Mouse (Mus musculus) ovary, adult 18-20 months (tissue): ENCODE data around the gene Diexf.

ENCODE experiments used
- DNase-seq: peaks from one replicate; pipeline ENCODE4 v3.0.0; 2022; ENCODE audit warnings: low spot score, mixed read lengths

The Diexf gene

DNA sequence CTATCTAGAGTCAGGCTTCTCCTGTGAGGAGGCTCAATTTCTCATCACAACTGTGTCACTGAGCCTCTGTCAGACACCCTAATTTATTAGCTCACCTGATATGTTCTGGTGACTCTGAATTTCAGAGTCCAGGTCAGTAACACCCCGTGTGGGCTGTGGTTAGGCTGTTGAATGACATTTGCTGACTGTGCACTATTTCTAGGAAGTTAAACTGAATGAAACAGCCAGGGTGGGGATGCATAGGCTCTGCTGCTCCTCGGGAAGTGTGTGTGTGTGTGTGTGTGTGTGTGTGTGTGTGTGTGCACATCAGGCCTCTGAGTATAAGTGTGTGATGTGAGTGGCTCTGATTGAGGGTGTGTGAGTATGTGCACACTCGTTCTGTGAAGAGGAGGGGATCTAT lies 8.6 kb upstream of the Diexf start:
- no peak for DNase-seq

DNA sequence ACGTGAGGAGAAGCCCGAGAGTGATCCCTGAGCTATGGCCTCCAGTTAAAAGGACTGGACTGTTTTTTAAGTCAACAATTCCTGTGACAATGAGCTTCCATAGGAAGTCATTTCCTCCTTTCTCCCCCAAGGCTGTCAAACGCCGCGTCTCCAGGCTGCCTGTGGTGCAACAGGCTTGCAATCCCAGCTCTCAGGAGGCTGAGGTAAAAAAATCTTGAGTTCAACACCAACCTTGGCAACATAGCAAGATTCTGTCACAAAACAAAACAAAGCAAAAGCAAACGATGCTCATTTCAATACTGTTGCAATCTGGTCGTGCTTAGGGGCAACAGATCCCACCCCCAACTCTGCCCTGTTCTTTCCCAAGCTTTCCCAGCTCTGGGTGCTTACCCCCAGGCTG lies 8.0 kb upstream of the Diexf start:
- DNase-seq = no peak

DNA sequence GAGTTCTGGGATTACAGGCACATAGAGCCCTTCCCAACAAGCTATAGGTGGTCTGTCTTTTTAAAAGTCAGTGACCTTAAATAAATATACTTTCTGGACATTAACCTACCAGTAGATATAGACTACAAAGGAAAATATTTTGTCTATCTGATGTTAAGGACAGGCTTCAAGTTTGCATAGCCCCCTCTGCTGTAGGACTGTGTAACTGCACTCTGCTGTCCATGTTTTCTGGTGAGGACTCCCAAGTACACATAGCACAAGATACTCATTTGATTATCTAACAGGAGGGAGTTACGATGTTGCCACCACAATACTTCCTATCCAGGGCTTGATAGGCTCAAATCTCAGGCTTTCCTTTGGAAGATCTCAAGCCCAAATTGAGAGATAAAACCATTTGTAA lies 3.7 kb upstream of the Diexf start:
- DNase-seq = no peak

DNA sequence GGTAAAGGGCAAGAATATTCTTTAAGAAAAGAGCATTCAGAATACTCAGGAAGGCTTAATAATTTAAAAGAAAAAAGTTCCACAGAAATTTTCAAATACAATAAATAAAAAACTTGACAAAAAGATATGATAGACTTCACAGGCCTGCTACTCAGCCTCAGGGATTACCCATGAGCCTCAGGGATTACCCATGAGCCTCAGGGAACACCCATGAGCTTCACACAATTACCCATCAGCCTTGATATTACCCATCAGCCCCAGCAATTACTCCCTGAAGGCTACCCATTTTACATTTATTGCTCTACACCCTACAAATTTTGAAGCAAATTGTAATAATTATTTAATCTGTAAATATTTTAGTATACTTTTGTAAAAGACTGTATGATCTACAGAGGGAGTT lies 2.3 kb upstream of the Diexf start:
- DNase-seq = no peak

DNA sequence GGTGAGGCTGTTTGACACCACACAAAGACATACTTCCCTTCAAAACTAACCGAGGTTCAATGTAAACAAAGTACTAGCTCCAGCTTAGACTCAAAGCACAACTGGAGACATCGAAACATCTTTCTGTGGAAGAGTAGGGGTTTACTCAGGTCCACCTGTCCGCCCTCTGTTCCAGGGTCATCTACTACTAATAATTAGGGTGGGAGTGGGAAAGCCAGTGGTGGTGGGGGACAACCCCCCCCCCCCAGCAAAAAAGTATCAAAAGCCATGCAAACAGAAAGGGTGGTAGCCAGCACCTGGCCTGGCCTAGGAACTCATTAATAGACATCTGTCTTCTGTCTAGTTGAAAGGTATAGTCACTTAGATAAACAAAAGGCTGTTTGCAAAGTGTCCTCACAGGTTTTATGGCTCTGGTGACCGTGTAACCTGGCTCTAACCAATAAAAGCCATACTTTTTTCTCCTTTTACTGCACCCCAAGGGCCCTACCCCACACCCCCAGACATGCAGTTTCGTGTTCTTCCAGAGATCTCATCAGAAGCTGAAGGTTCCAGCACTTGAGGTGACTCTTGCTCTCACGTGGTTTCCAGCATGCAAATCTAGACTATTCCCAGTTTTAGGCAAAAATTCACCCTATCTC lies 1.4 kb upstream of the Diexf start:
- DNase-seq = no peak

DNA sequence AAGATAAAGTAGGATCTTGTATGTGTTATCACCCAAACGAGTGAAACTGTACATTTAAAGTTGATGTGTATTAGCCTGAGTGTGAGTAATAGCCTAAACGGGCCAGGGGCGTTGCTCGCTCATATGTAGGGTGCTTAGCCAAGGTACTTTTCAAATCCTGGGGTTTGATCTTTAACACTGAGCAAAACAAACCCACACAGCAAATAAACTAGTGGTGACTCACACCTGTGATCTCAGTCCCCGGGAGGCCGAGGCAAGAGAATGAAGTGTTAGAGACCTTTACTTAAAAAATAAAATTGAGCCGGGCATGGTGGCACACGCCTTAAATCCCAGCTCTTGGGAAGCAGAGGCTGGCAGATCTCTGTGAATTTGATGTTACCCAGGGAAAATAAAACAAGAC lies 767 bp upstream of the Diexf start:
- DNase-seq = no peak

DNA sequence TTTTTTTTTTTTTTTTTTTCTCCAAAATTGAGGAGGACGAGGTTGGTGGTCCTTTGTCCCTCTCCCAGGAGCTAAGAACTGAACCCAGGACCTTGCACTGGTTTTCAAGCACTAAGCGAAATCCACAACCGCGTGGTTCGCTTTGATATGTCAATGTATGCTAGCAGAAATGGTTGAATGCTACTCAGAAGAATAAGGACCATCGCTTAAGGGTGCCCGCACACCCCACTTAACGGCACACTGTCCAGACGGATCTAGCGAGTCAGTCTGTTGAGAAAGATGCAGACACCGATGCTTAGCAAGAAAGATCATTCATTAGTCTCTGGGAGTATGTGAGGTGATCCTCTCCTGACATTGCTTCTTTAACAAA lies 369 bp upstream of the Diexf start:
- DNase-seq = no peak

DNA sequence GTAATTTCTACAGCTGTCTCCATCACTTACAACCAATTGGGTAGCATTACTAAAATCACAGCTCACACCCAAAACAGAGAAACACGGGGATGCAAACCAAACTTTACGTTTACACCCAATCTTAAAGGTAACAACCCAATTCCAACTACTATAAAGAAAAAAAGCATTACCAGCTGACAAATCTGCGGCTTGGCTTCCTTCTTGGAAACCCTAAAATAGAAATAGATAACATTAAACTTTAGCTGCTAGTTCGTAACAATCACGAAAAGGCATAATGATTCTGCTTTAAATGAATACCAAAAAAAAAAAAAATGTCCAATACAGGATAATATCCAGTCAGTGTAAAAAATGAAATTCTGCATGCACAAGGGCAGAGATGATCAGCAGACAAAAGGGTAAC lies 751 bp downstream of the Diexf start:
- no peak for DNase-seq

DNA sequence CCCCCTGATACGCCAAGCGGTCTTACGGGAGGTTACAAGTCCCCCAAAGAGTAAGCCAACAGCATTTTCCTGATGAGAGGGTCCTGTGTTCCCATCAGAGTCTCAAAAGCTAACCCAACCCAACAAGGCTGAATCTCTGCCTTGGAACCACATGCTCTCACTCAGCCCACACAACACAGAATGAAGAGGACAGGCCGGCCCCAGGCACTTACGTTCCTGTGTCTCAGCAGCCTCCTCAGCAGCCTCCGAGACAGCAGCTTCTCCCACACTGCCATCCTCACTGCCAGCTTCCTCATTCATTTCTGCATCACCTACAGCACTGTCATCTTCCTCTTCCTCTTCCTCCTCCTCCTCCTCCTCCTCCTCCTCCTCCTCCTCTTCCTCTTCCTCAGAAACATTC lies 2.0 kb downstream of the Diexf start:
- DNase-seq = no peak

DNA sequence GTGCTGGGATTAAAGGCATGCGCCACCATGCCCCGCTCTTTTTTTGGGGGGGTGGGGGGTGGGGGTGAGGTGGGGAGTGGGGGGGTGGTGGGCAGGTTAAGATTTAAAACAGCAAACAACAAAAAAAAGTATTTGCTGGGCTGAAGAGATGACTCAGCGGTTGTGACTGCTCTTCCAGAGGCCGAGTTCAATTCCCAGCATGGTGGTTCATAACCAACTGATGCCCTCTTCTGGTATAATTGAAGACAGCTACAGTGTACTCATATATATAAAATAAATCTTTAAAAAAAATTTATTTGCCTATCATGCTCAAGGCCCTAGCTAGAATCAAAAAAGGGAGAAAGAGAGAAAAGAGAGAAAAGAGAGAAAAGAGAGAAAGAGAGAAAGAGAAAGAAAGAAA lies 4.2 kb downstream of the Diexf start:
- DNase-seq = no peak

DNA sequence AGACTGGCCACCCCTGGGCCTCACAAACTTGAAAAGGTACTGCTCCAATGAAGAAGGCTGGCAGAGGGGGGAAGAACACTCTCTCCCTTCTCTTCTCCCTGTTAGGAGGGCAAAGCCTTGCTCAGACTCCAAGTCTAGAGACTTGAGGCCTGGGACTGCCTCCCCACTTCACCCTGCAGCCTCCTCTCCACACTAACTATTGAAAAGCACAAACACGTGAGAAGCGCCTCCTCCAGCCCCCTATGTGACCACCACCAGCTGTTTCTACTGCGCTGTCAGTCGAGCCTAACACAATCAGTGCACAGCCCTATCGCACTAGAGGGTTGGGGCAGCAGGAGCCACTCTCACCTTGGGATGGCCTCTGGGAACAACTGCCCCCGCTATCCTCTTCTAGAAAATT lies 6.8 kb downstream of the Diexf start:
- DNase-seq = no peak

DNA sequence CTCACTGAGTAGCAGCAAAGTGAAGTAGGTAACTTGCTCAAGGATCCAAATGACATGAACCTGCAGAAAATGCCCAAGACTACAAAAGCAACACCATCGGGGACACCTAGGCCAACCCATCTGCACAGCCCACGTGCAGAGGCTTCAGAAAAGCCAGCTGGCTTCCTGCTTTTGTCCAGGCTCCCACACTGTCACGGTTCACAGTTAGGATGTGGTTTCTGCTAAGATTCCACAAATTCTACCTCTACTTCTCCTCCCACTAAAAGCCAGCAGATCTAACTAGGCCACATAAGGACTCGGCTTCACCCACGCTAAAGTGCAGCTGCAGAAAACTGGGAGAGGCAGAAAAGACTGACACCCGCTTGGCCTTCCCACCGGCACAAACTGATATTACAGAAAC lies 7.3 kb downstream of the Diexf start:
- no peak for DNase-seq

DNA sequence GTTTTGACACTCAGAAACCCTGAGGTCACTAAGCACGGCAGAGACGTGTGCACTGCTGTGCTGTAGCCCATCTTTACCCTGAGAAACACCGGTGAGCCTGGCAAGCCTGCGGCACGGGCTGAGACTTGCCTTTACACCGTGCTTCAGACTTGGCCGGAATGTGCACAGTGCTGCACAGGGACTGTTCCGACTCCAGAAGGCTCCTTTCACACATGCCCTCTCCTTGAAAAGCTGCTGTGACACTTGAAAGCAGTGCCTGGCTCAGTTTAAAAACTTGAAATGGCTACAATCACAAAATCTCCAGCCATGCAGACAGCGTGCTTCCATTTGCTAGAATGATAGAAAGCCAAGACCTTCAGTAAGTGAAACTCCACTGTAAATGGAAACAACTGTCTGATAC lies 18.0 kb downstream of the Diexf start:
- no peak for DNase-seq

DNA sequence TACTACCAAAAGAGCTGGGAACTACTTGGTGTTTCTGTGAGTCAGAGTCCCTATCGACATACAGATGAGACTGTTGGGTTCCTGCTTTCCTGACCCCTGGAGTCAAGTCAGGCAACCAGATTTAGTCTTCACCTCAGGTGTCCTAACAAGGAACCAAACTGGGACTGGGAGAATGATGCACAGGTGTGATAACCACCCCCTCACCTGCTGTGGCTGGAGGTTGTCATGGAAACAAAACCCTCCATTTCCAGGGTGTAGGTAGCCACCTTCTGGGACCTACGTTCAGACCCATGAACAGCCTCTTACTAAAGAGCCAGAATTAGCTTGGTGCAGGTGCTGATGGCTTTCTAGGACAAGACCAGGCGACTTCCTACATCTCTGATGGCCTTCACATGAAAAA lies 27.1 kb downstream of the Diexf start:
- no peak for DNase-seq

DNA sequence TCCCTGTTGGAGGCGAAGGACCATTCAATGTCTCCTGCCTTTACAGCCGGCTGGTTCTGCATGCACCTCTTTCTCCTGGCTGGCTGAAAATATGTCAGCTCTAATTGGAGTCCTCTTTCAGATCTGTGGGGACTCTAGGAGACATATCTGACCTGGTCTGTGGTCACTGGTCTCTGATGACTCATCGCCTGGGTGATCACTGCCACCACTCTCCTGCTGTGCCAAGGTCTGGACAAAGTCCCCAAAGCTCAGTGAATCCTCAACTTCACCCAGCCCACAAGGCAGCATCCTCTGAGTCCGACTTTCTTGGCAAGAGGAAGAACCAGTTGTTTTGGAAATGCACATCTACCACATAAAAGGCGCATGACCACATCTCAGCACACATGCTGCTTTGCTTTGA lies 27.5 kb downstream of the Diexf start:
- no peak for DNase-seq

DNA sequence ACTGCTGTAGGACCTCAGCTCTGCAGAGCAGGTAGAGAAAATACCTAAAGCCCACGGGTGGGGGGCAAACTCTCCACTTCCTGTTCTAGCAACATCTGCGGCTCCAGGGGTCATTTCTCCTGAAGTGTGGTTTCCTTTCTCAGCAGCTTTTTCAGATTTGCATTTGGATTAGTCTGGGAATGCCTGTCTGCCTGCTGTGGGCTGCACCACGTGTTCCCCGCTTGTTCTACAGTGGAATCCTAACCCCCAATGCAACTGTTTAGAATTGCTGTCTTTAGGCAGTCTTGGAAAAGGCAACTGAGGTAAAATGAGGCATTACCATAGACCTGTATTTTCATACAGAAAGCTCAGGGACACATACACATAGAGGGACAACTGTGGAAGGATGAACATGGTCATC lies 28.0 kb downstream of the Diexf start:
- DNase-seq = no peak

DNA sequence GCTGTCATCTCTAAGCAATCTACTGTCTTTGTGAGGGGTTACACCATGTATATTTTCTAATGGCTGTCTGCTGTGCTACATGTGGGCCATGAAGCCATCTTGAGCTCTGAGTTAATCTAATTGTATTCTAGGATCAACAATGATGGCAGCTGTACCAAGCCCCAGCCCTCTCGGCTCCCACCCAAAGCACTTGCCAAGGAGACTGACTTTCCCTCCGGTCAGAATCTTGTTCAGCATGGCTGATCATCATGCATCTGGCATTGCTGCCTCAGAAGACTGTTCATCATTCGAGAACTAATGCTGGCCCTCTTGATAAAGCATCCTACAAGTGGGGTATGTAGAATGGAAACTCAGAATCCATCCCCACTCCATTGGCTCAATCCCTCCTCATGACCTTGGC lies 31.1 kb downstream of the Diexf start:
- no peak for DNase-seq

DNA sequence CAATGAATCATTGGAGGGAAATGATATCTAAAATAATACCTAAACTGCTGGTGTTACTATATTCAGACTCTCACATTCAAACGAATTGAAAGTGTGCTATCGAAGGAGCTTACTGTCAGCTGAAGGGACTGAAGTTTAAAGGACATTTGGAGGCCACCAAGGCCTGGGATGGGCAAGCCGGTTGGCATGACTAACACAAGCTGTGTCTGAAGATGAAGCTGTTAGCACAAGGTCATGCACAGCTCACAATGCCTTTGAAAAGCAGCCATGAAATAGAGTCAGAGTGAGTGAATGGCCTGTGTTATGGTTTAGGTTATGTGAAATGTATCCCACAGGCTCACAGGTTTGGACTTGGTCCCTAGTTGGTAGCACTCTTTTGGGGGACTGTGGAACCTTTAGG lies 36.5 kb downstream of the Diexf start:
- DNase-seq = no peak

DNA sequence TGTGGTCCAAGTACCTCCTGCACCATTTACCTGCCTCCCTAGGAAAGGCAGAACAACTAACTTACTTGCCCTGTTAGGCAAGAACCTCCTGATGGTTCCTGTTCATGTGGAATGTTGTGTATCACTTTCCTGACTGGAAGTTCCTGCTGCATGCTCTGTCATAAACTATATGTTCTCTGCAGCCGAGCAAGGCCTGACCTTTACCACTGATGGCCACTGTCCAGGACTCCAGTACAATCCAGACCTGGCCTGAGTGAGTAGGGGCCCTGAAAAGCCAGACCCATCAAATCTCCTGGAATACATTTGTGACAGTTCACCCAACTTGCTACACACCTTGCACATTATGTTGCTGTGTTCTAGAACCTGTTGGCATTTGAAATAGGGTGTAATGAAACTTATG lies 37.3 kb downstream of the Diexf start:
- DNase-seq = no peak

DNA sequence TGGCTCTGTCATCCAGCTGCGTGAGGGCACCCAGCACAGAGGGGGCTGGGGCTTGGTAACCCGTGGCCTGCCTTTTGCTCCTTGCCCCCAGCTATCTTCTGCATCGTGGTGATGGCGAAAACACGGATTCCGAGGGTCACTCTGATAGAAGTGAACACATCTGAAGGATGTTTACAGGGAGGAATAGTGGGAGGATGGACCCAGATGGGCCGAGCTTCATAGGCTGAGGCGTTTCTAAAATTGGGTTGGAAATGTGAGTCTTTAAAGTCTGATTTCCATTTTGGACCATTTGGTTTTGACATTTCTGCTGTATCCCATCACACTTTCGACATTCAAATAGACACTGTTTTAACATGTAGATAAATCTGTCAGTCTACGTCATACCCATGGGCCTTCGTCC lies 39.2 kb downstream of the Diexf start:
- DNase-seq = no peak

DNA sequence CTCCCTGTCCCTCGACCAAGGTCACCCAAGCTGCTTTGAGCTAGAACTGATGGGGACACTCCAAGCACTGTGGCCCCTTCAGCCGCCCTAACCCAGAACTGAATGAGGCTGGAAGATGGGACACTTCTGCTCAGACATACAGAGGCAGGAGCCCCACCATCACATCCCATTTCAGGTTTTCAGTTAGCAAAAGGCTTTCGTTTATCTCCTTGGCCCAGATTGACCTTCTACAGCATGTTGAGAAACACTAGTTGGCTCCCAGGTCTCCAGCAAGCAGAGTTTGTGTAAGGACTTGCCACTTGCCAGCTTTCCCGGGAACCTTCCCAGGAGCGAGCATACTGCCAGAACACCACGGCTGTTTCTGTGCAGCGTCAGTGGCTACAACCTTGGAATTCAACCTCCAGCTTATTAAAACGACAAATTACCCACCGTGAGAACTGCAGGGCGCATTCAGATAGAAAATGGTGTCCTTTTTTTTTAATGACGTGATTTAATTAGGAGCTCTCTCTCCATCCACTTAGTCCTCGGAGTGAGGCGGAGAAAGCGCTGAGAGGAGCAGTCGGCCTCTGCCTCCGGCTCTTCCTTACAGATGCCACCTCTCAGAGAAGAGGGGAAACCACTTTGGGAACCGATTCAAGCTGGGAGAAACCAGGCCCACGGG lies 39.7 kb downstream of the Diexf start:
- DNase-seq = peak; percentile 47

DNA sequence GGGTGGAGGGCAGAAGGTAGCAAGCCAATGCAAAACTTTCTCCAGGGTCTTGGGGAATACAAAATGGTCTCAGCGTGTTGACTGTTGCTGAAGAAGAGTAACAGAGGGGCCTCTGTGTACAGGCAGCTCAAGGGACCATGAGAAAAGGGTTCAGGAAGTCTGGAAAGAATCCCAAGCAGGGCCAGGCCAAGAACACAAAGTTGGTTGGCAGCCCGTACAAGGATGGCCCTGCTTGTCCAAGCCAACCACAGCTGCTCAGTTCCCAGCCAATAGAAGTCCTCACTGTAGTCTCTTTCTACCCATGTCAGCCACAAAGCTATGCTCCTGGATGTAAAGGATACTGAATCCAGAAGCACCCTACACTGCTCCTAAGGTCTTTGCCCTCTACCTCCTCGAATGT lies 40.4 kb downstream of the Diexf start:
- DNase-seq = no peak

DNA sequence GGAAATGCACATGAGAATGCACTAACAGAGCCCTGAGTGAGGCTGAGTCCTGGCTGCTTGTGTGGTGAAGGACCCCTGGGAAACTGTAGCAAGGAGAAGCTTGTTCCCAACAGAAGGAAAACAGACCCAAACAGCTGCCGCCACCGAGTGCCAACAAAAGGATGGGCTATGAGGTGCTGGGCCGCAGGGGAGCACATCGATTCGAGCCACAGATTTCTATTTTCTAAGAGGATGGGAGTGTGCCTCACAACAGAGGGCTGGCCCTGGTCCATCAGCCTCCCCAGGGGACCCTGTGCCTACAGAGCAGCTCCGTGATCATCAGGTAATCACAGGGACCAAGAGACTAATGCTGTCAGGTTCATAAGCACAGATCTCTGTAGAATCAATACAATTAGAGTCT lies 40.9 kb downstream of the Diexf start:
- DNase-seq = no peak

DNA sequence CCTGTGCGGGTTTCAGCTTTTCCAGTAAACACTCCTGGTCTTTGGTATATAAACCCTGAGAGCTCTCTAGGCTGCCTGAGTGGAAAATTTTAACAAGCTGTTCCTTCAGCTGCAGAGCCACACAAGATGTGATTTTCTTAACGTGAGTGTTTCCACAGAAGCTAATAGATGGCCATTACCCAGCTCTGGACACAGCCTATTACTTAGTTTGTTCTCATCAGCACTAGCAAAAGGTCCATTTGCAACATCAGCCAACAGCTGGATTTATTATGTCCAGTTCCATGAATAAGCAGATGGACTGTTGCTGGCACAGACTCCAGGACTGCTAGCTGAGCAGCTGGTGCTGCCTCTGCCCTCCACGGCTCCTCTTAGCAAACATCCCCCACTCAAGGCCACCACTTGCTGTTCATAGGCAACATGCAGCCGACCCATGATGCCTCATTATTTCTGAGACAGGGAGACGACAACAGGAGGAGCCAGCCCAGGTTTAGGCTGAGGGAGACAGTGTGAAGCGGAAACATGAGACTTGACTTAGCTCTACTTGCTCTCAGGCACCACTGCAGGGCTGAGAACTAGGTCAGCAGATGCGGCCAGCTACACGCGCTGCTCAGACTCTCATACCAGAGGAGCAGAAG lies 43.1 kb downstream of the Diexf start:
- DNase-seq = peak; percentile 69
